Mouse (Mus musculus) heart, embryonic 10.5 days (tissue): ENCODE measurements around the gene Rfx1. TPM values are rescaled to one million over a fixed set of nuclear protein-coding genes. Genes with fewer than 3 reads are reported as not detected.
A peak's percentile ranks its signal among the peaks of the same experiment; 100 is the strongest.

Experiments
- DNase-seq: peaks from one replicate; pipeline ENCODE4 v3.0.0-alpha.2; 2017; ENCODE audit warnings: low spot score
- H3K27ac ChIP-seq: fragments of 300-500 bp; sonication (generic); 2 replicates; pipeline ENCODE4 v1.5.1; 2016; ENCODE audit warnings: mild to moderate bottlenecking
- H3K27me3 ChIP-seq: fragments of 300-500 bp; sonication (generic); 2 replicates; pipeline ENCODE4 v1.6.1; 2016; ENCODE audit warnings: mild to moderate bottlenecking; ENCODE audit not compliant: poor library complexity, insufficient read depth, severe bottlenecking
- H3K36me3 ChIP-seq: fragments of 300-500 bp; sonication (generic); 2 replicates; pipeline ENCODE4 v1.6.1; 2016; ENCODE audit warnings: mild to moderate bottlenecking, moderate library complexity
- H3K4me1 ChIP-seq: fragments of 300-500 bp; sonication (generic); 2 replicates; pipeline ENCODE4 v1.6.1; 2016; ENCODE audit warnings: mild to moderate bottlenecking
- H3K4me3 ChIP-seq: fragments of 300-500 bp; sonication (generic); 2 replicates; pipeline ENCODE4 v1.5.1; 2016; ENCODE audit warnings: mild to moderate bottlenecking, moderate library complexity
- H3K9me3 ChIP-seq: fragments of 300-500 bp; sonication (generic); 2 replicates; pipeline ENCODE4 v1.6.1; 2016; ENCODE audit warnings: mild to moderate bottlenecking, moderate library complexity
- WGBS: fragments of 180-500 bp; shearing (Covaris S2); methylation state at CpG from one replicate; pipeline ENCODE4 v1.1.7; 2016; 5-methylcytosine and 5-hydroxymethylcytosine counted together
- polyA plus RNA-seq: library from polyadenylated mRNA; unstranded; fragments of >200 nt; fragmentation: Nextera tagmentation; extraction: Ambion mirVana; gene quantifications from 2 replicates; pipeline ENCODE4 v1.2.1, GENCODE M21; 2016

Rfx1 gene
- polyA plus RNA-seq, 1 experiment from 2014 or later: 7.3 TPM

- Histone ChIP-seq H3K9me3 (no peaks in the 10 kb centered on the region), H3K27me3 (no peaks in the 10 kb centered on the region), H3K27ac (peak within 1 kb of the TSS; percentile 98), H3K36me3 (peaks cover 26% of the 10 kb centered on the region), H3K4me3 (peak within 1 kb of the TSS; percentile 78), H3K4me1 (peaks cover 16% of the 10 kb centered on the region)
- 9% methylated on average over 42 of the region's 42 CpGs for WGBS
- DNase-seq: peak; percentile 99
These were observed 38.3 kb downstream of the Rfx1 start, which contains the start of gene Dcaf15 for GRCm38 (mm10) chr8:84104697-84105609. Gene Dcaf15 (minus strand): TSS chr8:84104768.

- H3K9me3 ChIP-seq: no peaks in the 10 kb centered on the region
- H3K4me3 ChIP-seq: no peak overlapping the region
- peaks cover 16% of the 10 kb centered on the region for H3K4me1 ChIP-seq
- no peak overlapping the region for H3K27ac ChIP-seq
- peaks cover 22% of the 10 kb centered on the region for H3K36me3 ChIP-seq
- WGBS: 81% methylated on average over 2 of the region's 2 CpGs
- no peak for DNase-seq
- no peaks in the 10 kb centered on the region for H3K27me3 ChIP-seq
These were observed 39.0 kb downstream of the Rfx1 start for GRCm38 (mm10) chr8:84105676-84106075.

GRCm38 (mm10) chr8:84106216-84107040 lies 39.8 kb downstream of the Rfx1 start:
- H3K36me3 ChIP-seq: peaks cover 15% of the 10 kb centered on the region
- no peaks in the 10 kb centered on the region for H3K27me3 ChIP-seq
- no peaks in the 10 kb centered on the region for H3K9me3 ChIP-seq
- peaks cover 16% of the 10 kb centered on the region for H3K4me1 ChIP-seq
- no peak for DNase-seq
- 88% methylated on average over 6 of the region's 6 CpGs for WGBS
- no peak overlapping the region for H3K4me3 ChIP-seq
- H3K27ac ChIP-seq: no peak overlapping the region

GRCm38 (mm10) chr8:84115646-84116045 lies 49.0 kb downstream of the Rfx1 start:
- Histone ChIP-seq H3K4me3 (no peak overlapping the region), H3K27ac (no peak overlapping the region), H3K36me3 (no peaks in the 10 kb centered on the region), H3K9me3 (no peaks in the 10 kb centered on the region), H3K4me1 (peaks cover 4% of the 10 kb centered on the region; the same call in 1 of the 2 replicates), H3K27me3 (no peaks in the 10 kb centered on the region)
- WGBS: 90% methylated on average over 6 of the region's 6 CpGs
- no peak for DNase-seq

- no peak overlapping the region for H3K27ac ChIP-seq
- WGBS: 79% methylated on average over 3 of the region's 3 CpGs
- no peak overlapping the region for H3K4me3 ChIP-seq
- no peaks in the 10 kb centered on the region for H3K36me3 ChIP-seq
- no peaks in the 10 kb centered on the region for H3K27me3 ChIP-seq
- DNase-seq: no peak
- H3K9me3 ChIP-seq: no peaks in the 10 kb centered on the region
- H3K4me1 ChIP-seq: peaks cover 9% of the 10 kb centered on the region; the same call in 1 of the 2 replicates
These were observed 55.5 kb downstream of the Rfx1 start for GRCm38 (mm10) chr8:84122151-84122550.

GRCm38 (mm10) chr8:84125656-84126055 lies 59.0 kb downstream of the Rfx1 start, which contains the start of gene Podnl1:
Gene Podnl1 (plus strand): TSS chr8:84125989.
- Histone ChIP-seq H3K4me3 (no peak within 1 kb of the TSS), H3K36me3 (no peaks in the 10 kb centered on the region), H3K27me3 (peaks cover 16% of the 10 kb centered on the region), H3K9me3 (no peaks in the 10 kb centered on the region), H3K4me1 (peaks cover 21% of the 10 kb centered on the region), H3K27ac (no peak within 1 kb of the TSS)
- WGBS: 57% methylated on average over 9 of the region's 9 CpGs
- DNase-seq: no peak

GRCm38 (mm10) chr8:84126742-84127141 lies 60.1 kb downstream of the Rfx1 start:
- H3K4me1 ChIP-seq: peaks cover 23% of the 10 kb centered on the region
- peaks cover 5% of the 10 kb centered on the region for H3K36me3 ChIP-seq
- no peak for DNase-seq
- H3K27ac ChIP-seq: no peak overlapping the region
- H3K27me3 ChIP-seq: peaks cover 27% of the 10 kb centered on the region
- H3K4me3 ChIP-seq: no peak overlapping the region
- 69% methylated on average over 2 of the region's 2 CpGs for WGBS
- H3K9me3 ChIP-seq: no peaks in the 10 kb centered on the region

GRCm38 (mm10) chr8:84127202-84127901 lies 60.7 kb downstream of the Rfx1 start:
- Histone ChIP-seq H3K27ac (peak overlapping the region; percentile 31; the same call in 1 of the 2 replicates), H3K4me3 (no peak overlapping the region), H3K36me3 (peaks cover 11% of the 10 kb centered on the region), H3K9me3 (no peaks in the 10 kb centered on the region), H3K27me3 (peaks cover 32% of the 10 kb centered on the region), H3K4me1 (peaks cover 23% of the 10 kb centered on the region)
- 52% methylated on average over 17 of the region's 17 CpGs for WGBS
- DNase-seq: no peak

GRCm38 (mm10) chr8:84128277-84128676 lies 61.6 kb downstream of the Rfx1 start:
- peaks cover 20% of the 10 kb centered on the region for H3K36me3 ChIP-seq
- H3K9me3 ChIP-seq: no peaks in the 10 kb centered on the region
- H3K4me3 ChIP-seq: no peak overlapping the region
- H3K27me3 ChIP-seq: peaks cover 32% of the 10 kb centered on the region
- 61% methylated on average over 8 of the region's 8 CpGs for WGBS
- H3K4me1 ChIP-seq: peaks cover 27% of the 10 kb centered on the region
- no peak overlapping the region for H3K27ac ChIP-seq
- DNase-seq: no peak

GRCm38 (mm10) chr8:84130806-84131205 lies 64.2 kb downstream of the Rfx1 start:
- 44% methylated on average over 30 of the region's 30 CpGs for WGBS
- no peaks in the 10 kb centered on the region for H3K9me3 ChIP-seq
- H3K4me1 ChIP-seq: peaks cover 28% of the 10 kb centered on the region
- no peak overlapping the region for H3K4me3 ChIP-seq
- H3K27ac ChIP-seq: no peak overlapping the region
- H3K36me3 ChIP-seq: peaks cover 45% of the 10 kb centered on the region
- peaks cover 32% of the 10 kb centered on the region for H3K27me3 ChIP-seq
- DNase-seq: no peak

- no peak overlapping the region for H3K27ac ChIP-seq
- WGBS: 82% methylated on average over 8 of the region's 8 CpGs
- no peaks in the 10 kb centered on the region for H3K9me3 ChIP-seq
- H3K27me3 ChIP-seq: peaks cover 32% of the 10 kb centered on the region
- peaks cover 59% of the 10 kb centered on the region for H3K36me3 ChIP-seq
- H3K4me1 ChIP-seq: peaks cover 22% of the 10 kb centered on the region
- DNase-seq: no peak
- no peak overlapping the region for H3K4me3 ChIP-seq
These were observed 65.6 kb downstream of the Rfx1 start for GRCm38 (mm10) chr8:84132225-84132624.

GRCm38 (mm10) chr8:84137848-84138247 lies 71.2 kb downstream of the Rfx1 start:
- Histone ChIP-seq H3K27ac (no peak overlapping the region), H3K36me3 (peaks cover 98% of the 10 kb centered on the region), H3K4me1 (peaks cover 11% of the 10 kb centered on the region; the same call in 1 of the 2 replicates), H3K27me3 (no peaks in the 10 kb centered on the region), H3K9me3 (no peaks in the 10 kb centered on the region), H3K4me3 (no peak overlapping the region)
- WGBS: 90% methylated on average over 3 of the region's 3 CpGs
- DNase-seq: no peak
